Mouse (Mus musculus) megakaryocyte-erythroid progenitor cell, adult 5-6 weeks (primary cell): ENCODE measurements at regions not wholly inside any gene's neighbourhood (a gene's known extent, or its start where the extent isn't known, plus 50 kb on each side); places are given as distances from the start of the nearest gene placed in this dataset.

Experiments used
- ATAC-seq: replicated peaks from 2 replicates; pipeline ENCODE4 v1.8.0; 2016; ENCODE audit warnings: mild to moderate bottlenecking, inconsistent platforms; ENCODE audit not compliant: severe bottlenecking, poor library complexity, low FRiP score, low TSS enrichment

GRCm38 (mm10) chr6:52476907-52477306, 163.3 kb downstream of the Hibadh start:
- no peak for ATAC-seq

GRCm38 (mm10) chr6:52477380-52477779, 162.8 kb downstream of the Hibadh start:
- ATAC-seq = 0 out of 2 replicates have a peak, but pooled peaks have one; percentile 30

- no peak for ATAC-seq
Observed at GRCm38 (mm10) chr6:52478624-52479023, 161.6 kb downstream of the Hibadh start.

- ATAC-seq = no peak
Observed at GRCm38 (mm10) chr6:52479200-52479599, 161.0 kb downstream of the Hibadh start.

GRCm38 (mm10) chr6:52481975-52482374, 158.2 kb downstream of the Hibadh start:
- ATAC-seq = no peak

GRCm38 (mm10) chr6:52486146-52486545, 154.0 kb downstream of the Hibadh start:
- no peak for ATAC-seq

- no peak for ATAC-seq
Observed at GRCm38 (mm10) chr6:52486655-52487054, 153.5 kb downstream of the Hibadh start.

GRCm38 (mm10) chr6:52487861-52488260, 152.3 kb downstream of the Hibadh start:
- no peak for ATAC-seq

GRCm38 (mm10) chr6:52490264-52490775, 149.9 kb downstream of the Hibadh start:
- no peak for ATAC-seq

- ATAC-seq = no peak
Observed at GRCm38 (mm10) chr6:52495301-52495700, 144.9 kb downstream of the Hibadh start.

GRCm38 (mm10) chr6:52495855-52496254, 144.3 kb downstream of the Hibadh start:
- no peak for ATAC-seq
